Mouse (Mus musculus) forebrain, embryonic 13.5 days (tissue): ENCODE results near the gene Gzmk. TPM values are rescaled to one million over a fixed set of nuclear protein-coding genes. Genes with fewer than 3 reads are reported as not detected.
A peak's percentile ranks its signal among the peaks of the same experiment; 100 is the strongest.
"Not testable (repeated sequence)": the region's sequence is repeated elsewhere in the genome, so short reads cannot be mapped to it uniquely, and the experiment has no call there.

ENCODE experiments used
- ATAC-seq: fragments of 200-750 bp; cut with Nextera tagmentation; 2 replicates; pipeline ENCODE4 v1.8.0; 2017
- H3K27ac ChIP-seq: fragments of 300-500 bp; sonication (generic); 2 replicates; pipeline ENCODE4 v1.5.1; 2015; ENCODE audit warnings: inconsistent platforms, mild to moderate bottlenecking, moderate library complexity
- H3K27me3 ChIP-seq: fragments of 300-500 bp; sonication (generic); 2 replicates; pipeline ENCODE4 v1.6.1; 2015; ENCODE audit warnings: mild to moderate bottlenecking, inconsistent platforms
- H3K36me3 ChIP-seq: fragments of 300-500 bp; sonication (generic); 2 replicates; pipeline ENCODE4 v1.6.1; 2015; ENCODE audit warnings: mild to moderate bottlenecking, inconsistent platforms; ENCODE audit not compliant: poor library complexity, severe bottlenecking
- H3K4me1 ChIP-seq: fragments of 300-500 bp; sonication (generic); 2 replicates; pipeline ENCODE4 v1.6.1; 2015; ENCODE audit warnings: inconsistent platforms
- H3K4me2 ChIP-seq: fragments of 300-500 bp; sonication (generic); 2 replicates; pipeline ENCODE4 v1.6.1; 2015; ENCODE audit warnings: inconsistent platforms, mild to moderate bottlenecking, moderate library complexity
- H3K4me3 ChIP-seq: fragments of 300-500 bp; sonication (generic); 2 replicates; pipeline ENCODE4 v1.5.1; 2015; ENCODE audit warnings: mild to moderate bottlenecking, inconsistent platforms
- H3K9ac ChIP-seq: fragments of 300-500 bp; sonication (generic); 2 replicates; pipeline ENCODE4 v1.6.1; 2015; ENCODE audit warnings: mild to moderate bottlenecking, inconsistent platforms
- H3K9me3 ChIP-seq: fragments of 300-500 bp; sonication (generic); replicated peaks from 2 replicates; pipeline ENCODE4 v1.6.1; 2016; ENCODE audit warnings: inconsistent platforms
- WGBS: fragments of 180-500 bp; shearing (Covaris S2); methylation state at CpG from one replicate; pipeline ENCODE4 v1.1.7; 2015; 5-methylcytosine and 5-hydroxymethylcytosine counted together
- polyA plus RNA-seq: library from polyadenylated mRNA; unstranded; fragments of >200 nt; fragmentation: Nextera tagmentation; extraction: Ambion mirVana; gene quantifications from 2 replicates; pipeline ENCODE4 v1.2.1, GENCODE M21; 2015

The Gzmk gene
- not detected in 2 replicates for polyA plus RNA-seq

GRCm38 (mm10) chr13:113225811-113226210, at the start of gene Gzmk:
Gene Gzmk, minus strand, starts transcription at chr13:113225908.
- H3K4me2 ChIP-seq = no peak within 1 kb of the TSS
- ATAC-seq = peak; percentile 98
- H3K4me3 ChIP-seq = no peak within 1 kb of the TSS
- peaks cover 7% of the 10 kb centered on the region for H3K4me1 ChIP-seq
- no peaks in the 10 kb centered on the region for H3K9me3 ChIP-seq
- WGBS = 52% methylated on average over 7 of the region's 7 CpGs
- no peak within 1 kb of the TSS for H3K27ac ChIP-seq
- no peaks in the 10 kb centered on the region for H3K36me3 ChIP-seq
- no peaks in the 10 kb centered on the region for H3K27me3 ChIP-seq
- H3K9ac ChIP-seq = no peak within 1 kb of the TSS

- H3K36me3 ChIP-seq = no peaks in the 10 kb centered on the region
- no peaks in the 10 kb centered on the region for H3K4me1 ChIP-seq
- no peak overlapping the region for H3K9ac ChIP-seq
- H3K27me3 ChIP-seq = no peaks in the 10 kb centered on the region
- no peak overlapping the region for H3K4me3 ChIP-seq
- H3K27ac ChIP-seq = no peak overlapping the region
- 95% methylated on average over 8 of the region's 8 CpGs for WGBS
- no peak overlapping the region for H3K4me2 ChIP-seq
- no peaks in the 10 kb centered on the region for H3K9me3 ChIP-seq
- no peak for ATAC-seq
Measured at GRCm38 (mm10) chr13:113271189-113271588, 45.5 kb upstream of the Gzmk start.

GRCm38 (mm10) chr13:113269777-113270776, 44.4 kb upstream of the Gzmk start:
- Histone ChIP-seq H3K27ac (no peak overlapping the region), H3K4me1 (no peaks in the 10 kb centered on the region), H3K9ac (no peak overlapping the region), H3K4me2 (no peak overlapping the region), H3K36me3 (no peaks in the 10 kb centered on the region), H3K4me3 (no peak overlapping the region), H3K27me3 (no peaks in the 10 kb centered on the region), H3K9me3 (no peaks in the 10 kb centered on the region)
- 32% methylated on average over 17 of the region's 18 CpGs for WGBS
- peak; percentile 92 for ATAC-seq

GRCm38 (mm10) chr13:113267204-113267603, 41.5 kb upstream of the Gzmk start:
- Histone ChIP-seq H3K4me3 (no peak overlapping the region), H3K36me3 (no peaks in the 10 kb centered on the region), H3K27ac (no peak overlapping the region), H3K4me2 (no peak overlapping the region), H3K9me3 (no peaks in the 10 kb centered on the region), H3K27me3 (no peaks in the 10 kb centered on the region), H3K9ac (no peak overlapping the region), H3K4me1 (no peaks in the 10 kb centered on the region)
- 92% methylated on average over 3 of the region's 3 CpGs for WGBS
- no peak for ATAC-seq

GRCm38 (mm10) chr13:113266495-113266951, 40.8 kb upstream of the Gzmk start:
- Histone ChIP-seq H3K4me2 (0 out of 2 replicates have a peak overlapping the region, but pooled peaks have one; percentile 22), H3K27ac (no peak overlapping the region), H3K4me1 (no peaks in the 10 kb centered on the region), H3K36me3 (no peaks in the 10 kb centered on the region), H3K27me3 (no peaks in the 10 kb centered on the region), H3K4me3 (no peak overlapping the region), H3K9me3 (no peaks in the 10 kb centered on the region), H3K9ac (no peak overlapping the region)
- peak; percentile 49 for ATAC-seq
- 24% methylated on average over 9 of the region's 9 CpGs for WGBS

GRCm38 (mm10) chr13:113265257-113265656, 39.5 kb upstream of the Gzmk start:
- Histone ChIP-seq H3K4me2 (no peak overlapping the region), H3K4me3 (no peak overlapping the region), H3K9ac (no peak overlapping the region), H3K27ac (no peak overlapping the region), H3K4me1 (no peaks in the 10 kb centered on the region), H3K36me3 (no peaks in the 10 kb centered on the region), H3K27me3 (no peaks in the 10 kb centered on the region), H3K9me3 (no peaks in the 10 kb centered on the region)
- no peak for ATAC-seq
- 33% methylated on average over 13 of the region's 13 CpGs for WGBS

DNA sequence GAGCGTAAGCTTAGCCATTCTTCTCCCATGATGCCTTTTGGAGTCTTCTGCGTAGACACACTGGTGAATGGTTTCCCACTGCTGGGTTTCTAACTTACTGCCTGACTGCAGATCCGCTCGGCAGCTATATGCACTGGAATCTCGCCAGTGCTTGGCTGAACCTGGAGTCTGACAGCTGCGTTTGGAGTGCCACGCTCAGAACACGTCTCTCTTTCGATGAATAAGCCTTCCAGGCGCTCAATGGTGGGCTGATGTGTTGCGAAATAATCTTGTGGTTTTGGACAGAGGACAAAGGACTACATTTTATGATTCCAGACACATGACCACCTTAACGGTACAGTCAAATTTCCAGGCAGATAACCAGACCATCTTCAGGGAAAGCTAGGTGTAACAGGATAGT, 37.1 kb upstream of the Gzmk start:
- no peak overlapping the region for H3K4me3 ChIP-seq
- no peaks in the 10 kb centered on the region for H3K36me3 ChIP-seq
- H3K4me1 ChIP-seq = no peaks in the 10 kb centered on the region
- H3K9ac ChIP-seq = no peak overlapping the region
- H3K27ac ChIP-seq = no peak overlapping the region
- 76% methylated on average over 12 of the region's 12 CpGs for WGBS
- H3K4me2 ChIP-seq = no peak overlapping the region
- peak; percentile 33; the same call in 1 of the 2 replicates for ATAC-seq
- H3K9me3 ChIP-seq = no peaks in the 10 kb centered on the region
- H3K27me3 ChIP-seq = no peaks in the 10 kb centered on the region

- H3K9ac ChIP-seq = no peak overlapping the region
- no peak overlapping the region for H3K27ac ChIP-seq
- no peaks in the 10 kb centered on the region for H3K4me1 ChIP-seq
- H3K27me3 ChIP-seq = no peaks in the 10 kb centered on the region
- no peaks in the 10 kb centered on the region for H3K36me3 ChIP-seq
- 91% methylated on average over 5 of the region's 5 CpGs for WGBS
- no peak overlapping the region for H3K4me3 ChIP-seq
- no peak overlapping the region for H3K4me2 ChIP-seq
- ATAC-seq = no peak
- no peaks in the 10 kb centered on the region for H3K9me3 ChIP-seq
Measured at GRCm38 (mm10) chr13:113259237-113259636, 33.5 kb upstream of the Gzmk start.

GRCm38 (mm10) chr13:113257190-113257589, 31.5 kb upstream of the Gzmk start:
- H3K4me2 ChIP-seq = no peak overlapping the region
- no peak for ATAC-seq
- no peak overlapping the region for H3K9ac ChIP-seq
- H3K27me3 ChIP-seq = no peaks in the 10 kb centered on the region
- no peaks in the 10 kb centered on the region for H3K9me3 ChIP-seq
- no peaks in the 10 kb centered on the region for H3K4me1 ChIP-seq
- H3K27ac ChIP-seq = no peak overlapping the region
- H3K4me3 ChIP-seq = no peak overlapping the region
- WGBS = 40% methylated on average over 5 of the region's 5 CpGs
- H3K36me3 ChIP-seq = no peaks in the 10 kb centered on the region

- Histone ChIP-seq H3K4me1 (no peaks in the 10 kb centered on the region), H3K27ac (no peak overlapping the region), H3K4me2 (no peak overlapping the region), H3K9ac (no peak overlapping the region), H3K36me3 (no peaks in the 10 kb centered on the region), H3K9me3 (no peaks in the 10 kb centered on the region), H3K4me3 (no peak overlapping the region), H3K27me3 (no peaks in the 10 kb centered on the region)
- ATAC-seq = no peak
- 94% methylated on average over 2 of the region's 2 CpGs for WGBS
Measured at GRCm38 (mm10) chr13:113256766-113257165, 31.1 kb upstream of the Gzmk start.

DNA sequence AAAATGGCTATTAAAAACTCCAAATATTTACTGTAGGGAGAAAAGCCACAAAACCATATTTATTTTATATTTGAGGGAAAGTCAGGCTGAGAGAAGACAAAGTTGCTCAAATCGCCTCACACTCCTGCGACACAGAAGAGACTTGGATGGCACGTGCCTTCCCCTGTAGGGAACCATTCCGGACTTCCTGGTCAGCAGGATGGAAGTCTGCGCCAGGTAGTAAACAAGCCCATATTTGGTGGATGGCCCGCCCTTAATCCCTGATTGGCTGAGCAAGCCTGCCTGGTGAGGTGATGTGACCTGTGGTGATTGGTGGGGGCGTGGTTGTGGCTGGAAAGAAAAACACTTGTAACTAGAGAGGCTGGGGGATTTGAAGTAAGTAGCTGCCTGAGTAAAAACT, 26.9 kb upstream of the Gzmk start:
- H3K27me3 ChIP-seq = not testable (repeated sequence)

DNA sequence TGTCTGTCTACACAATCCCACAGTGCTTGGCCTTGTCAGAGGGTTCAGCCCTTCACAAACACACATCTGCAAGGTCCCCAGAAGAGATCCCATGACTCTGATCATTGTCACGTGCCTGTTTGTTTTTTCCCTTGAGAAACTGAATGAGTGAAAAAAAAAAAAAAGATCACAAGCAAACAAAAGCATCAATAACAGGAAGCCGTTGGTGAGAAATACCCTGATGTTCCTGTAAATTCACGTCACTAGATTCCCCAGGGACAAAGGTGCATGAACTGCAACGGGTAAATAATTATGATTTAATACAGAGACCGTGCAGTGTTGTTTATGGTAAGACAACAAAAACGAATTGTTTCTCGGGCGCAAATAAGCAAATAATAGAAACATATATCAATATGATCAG, 19.3 kb upstream of the Gzmk start:
- Histone ChIP-seq H3K4me3 (no peak overlapping the region), H3K9me3 (no peaks in the 10 kb centered on the region), H3K9ac (no peak overlapping the region), H3K36me3 (no peaks in the 10 kb centered on the region), H3K4me1 (0 out of 2 replicates have a peak, but pooled peaks cover 3% of the 10 kb centered on the region), H3K27me3 (no peaks in the 10 kb centered on the region), H3K4me2 (no peak overlapping the region), H3K27ac (no peak overlapping the region)
- 86% methylated on average over 8 of the region's 8 CpGs for WGBS
- no peak for ATAC-seq

More for the DNA sequence above, 26.9 kb upstream of the Gzmk start:
- not testable (repeated sequence) for H3K36me3 ChIP-seq, H3K9ac ChIP-seq, H3K9me3 ChIP-seq, H3K27ac ChIP-seq, ATAC-seq, H3K4me1 ChIP-seq, H3K4me3 ChIP-seq, H3K4me2 ChIP-seq
- WGBS = 91% methylated on average over 7 of the region's 7 CpGs
